ENCODE assay signal across 24 mouse cellular contexts in the genomic region with DNA sequence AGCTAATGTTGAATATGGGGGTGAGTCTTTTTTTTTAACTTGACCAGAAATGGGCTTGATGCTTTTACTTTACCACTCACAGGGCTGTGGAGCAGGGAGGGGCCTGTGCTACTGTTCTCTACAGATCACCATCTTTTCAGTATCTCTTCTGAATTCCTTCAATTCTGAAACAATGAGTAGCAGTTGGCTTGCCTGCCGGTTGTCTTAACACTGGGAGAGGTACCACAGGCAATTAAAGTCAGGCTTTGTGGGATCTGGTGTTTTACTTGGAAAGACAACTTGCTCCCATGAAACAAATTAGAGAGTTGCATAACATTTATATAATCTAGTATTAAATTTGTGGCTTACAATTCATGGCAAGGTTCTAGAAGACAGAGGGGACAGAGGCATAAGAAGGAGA.
A peak's percentile ranks its signal among the peaks of the same experiment; 100 is the strongest.
DNase-seq lines count a peak whose midpoint lies in the region; ATAC-seq lines count a peak whose summit lies in the region.
"Had no signal": no experiment of that assay in that cellular context is flagged by ENCODE, and none has a peak within 500 bp of the region (broad histone marks: within the 10 kb centered on the region; RNA-seq: fewer than 3 reads in every experiment).

No protein-coding gene starts in this region.

- peak overlapping the region; percentile 26; the same call in 1 of the 2 replicates for H3K27ac ChIP-seq in hindbrain, embryonic 14.5 days
- no peak overlapping the region for H3K27ac ChIP-seq in hindbrain, embryonic 12.5 days
- H3K27ac ChIP-seq: embryonic facial prominence, embryonic 10.5 days; embryonic facial prominence, embryonic 12.5 days; forebrain, embryonic 13.5 days; forebrain, embryonic 15.5 days had no signal

- H3K9ac ChIP-seq in hindbrain, embryonic 14.5 days: no peak overlapping the region
- H3K9ac ChIP-seq in hindbrain, embryonic 12.5 days: no peak overlapping the region
- H3K9ac ChIP-seq: embryonic facial prominence, embryonic 12.5 days; forebrain, embryonic 13.5 days; forebrain, embryonic 15.5 days had no signal

- H3K4me2 ChIP-seq in hindbrain, embryonic 14.5 days (replicated peaks): no peak overlapping the region
- H3K4me2 ChIP-seq in hindbrain, embryonic 12.5 days (replicated peaks): no peak overlapping the region
- H3K4me2 ChIP-seq: embryonic facial prominence, embryonic 12.5 days; forebrain, embryonic 13.5 days; forebrain, embryonic 15.5 days had no signal

- H3K9me3 ChIP-seq in hindbrain, embryonic 14.5 days (ENCODE audit: control insufficient read depth, low read length): no peaks in the 10 kb centered on the region
- H3K9me3 ChIP-seq in hindbrain, embryonic 12.5 days (replicated peaks): no peaks in the 10 kb centered on the region
- H3K9me3 ChIP-seq: embryonic facial prominence, embryonic 10.5 days; embryonic facial prominence, embryonic 12.5 days; forebrain, embryonic 13.5 days; forebrain, embryonic 15.5 days; G1E had no signal

- no peak overlapping the region for H3K4me3 ChIP-seq in hindbrain, embryonic 14.5 days (replicated peaks; ENCODE audit: low read length)
- no peak overlapping the region for H3K4me3 ChIP-seq in hindbrain, embryonic 12.5 days
- H3K4me3 ChIP-seq: embryonic facial prominence, embryonic 10.5 days; embryonic facial prominence, embryonic 12.5 days; forebrain, embryonic 13.5 days; forebrain, embryonic 15.5 days had no signal

- 23% methylated on average over 1 of the region's 1 CpGs for WGBS in hindbrain, embryonic 14.5 days
- WGBS in hindbrain, embryonic 12.5 days: 22% methylated on average over 1 of the region's 1 CpGs

- peak; percentile 24 for DNase-seq in gastrocnemius, adult 18-20 months (ENCODE audit: low spot score)
- no peak for DNase-seq in gastrocnemius, adult 8-10 months (ENCODE audit: low spot score in 2 of 2)
- peak; percentile 21 for DNase-seq in gastrocnemius, postnatal 25 days
- no peak for DNase-seq in gastrocnemius, postnatal 10 days
- DNase-seq in hindbrain, embryonic 14.5 days (ENCODE audit: low spot score): no peak
- DNase-seq: adrenal gland, adult 8-10 months; adrenal gland, postnatal 14 days; adrenal gland, postnatal 36 days; B cell, adult 2 months; cerebellum, adult 11-12 months; cerebellum, adult 2 months; cerebellum, adult 9-10 months; cerebellum, postnatal 10 days; cerebellum, postnatal 25 days had no signal

- no peak for ATAC-seq in hindbrain, embryonic 14.5 days (ENCODE audit: low FRiP score)
- no peak for ATAC-seq in hindbrain, embryonic 12.5 days (ENCODE audit: low FRiP score)
- ATAC-seq: activated CD4-positive, CD25-positive, alpha-beta regulatory T cell, adult 4 months; CD4-positive, CD25-positive, alpha-beta regulatory T cell, adult 4 months; forebrain, embryonic 13.5 days; forebrain, embryonic 15.5 days; Patski had no signal

- no peaks in the 10 kb centered on the region for H3K27me3 ChIP-seq in hindbrain, embryonic 14.5 days (ENCODE audit: control insufficient read depth, insufficient read depth, low read length)
- H3K27me3 ChIP-seq in hindbrain, embryonic 12.5 days: no peaks in the 10 kb centered on the region
- H3K27me3 ChIP-seq: CH12.LX; embryonic facial prominence, embryonic 12.5 days; forebrain, embryonic 15.5 days; Patski had no signal

- H3K4me1 ChIP-seq in hindbrain, embryonic 14.5 days (replicated peaks; ENCODE audit: control insufficient read depth, insufficient read depth, low read length): no peaks in the 10 kb centered on the region
- no peaks in the 10 kb centered on the region for H3K4me1 ChIP-seq in hindbrain, embryonic 12.5 days
- H3K4me1 ChIP-seq: forebrain, embryonic 13.5 days; forebrain, embryonic 15.5 days had no signal

- H3K36me3 ChIP-seq in hindbrain, embryonic 14.5 days (replicated peaks; ENCODE audit: control insufficient read depth, insufficient read depth): peaks cover 10% of the 10 kb centered on the region; the same call in 1 of the 2 replicates
- H3K36me3 ChIP-seq in hindbrain, embryonic 12.5 days: 0 out of 2 replicates have a peak, but pooled peaks cover 3% of the 10 kb centered on the region
- H3K36me3 ChIP-seq: embryonic facial prominence, embryonic 10.5 days; forebrain, embryonic 15.5 days; G1E had no signal

Comparison
In these comparisons a context has a peak if more than half of its experiments do, and no peak if none do; other contexts are left out.
1. DNase-seq: peak in gastrocnemius, adult 18-20 months (single experiment) and gastrocnemius, postnatal 25 days (single experiment); none in gastrocnemius, adult 8-10 months (0 of 2), gastrocnemius, postnatal 10 days (single experiment) and hindbrain, embryonic 14.5 days (single experiment).